Mouse (Mus musculus) adrenal gland, adult 2 months (tissue): Measurements from ENCODE around the gene Msi2. TPM values are rescaled to one million over a fixed set of nuclear protein-coding genes. Genes with fewer than 3 reads are reported as not detected.

Source experiments
- DNase-seq: peaks from one replicate; pipeline ENCODE4 v3.0.0; 2021
- polyA plus RNA-seq: library from polyadenylated mRNA; depleted of rRNA; stranded (reverse); fragments of >200 nt; gene quantifications from 2 replicates; pipeline ENCODE4 v1.2.3, GENCODE M21; 2012
- total RNA-seq, 2 experiments: library from RNA; stranded (reverse); gene quantifications; 2 replicates each; pipeline ENCODE4 v1.2.3; 2021

Gene Msi2
- total and polyA plus RNA-seq, 3 experiments = 39.1 to 214 (median 205) TPM

- no peak for DNase-seq
Measured at GRCm38 (mm10) chr11:88636934-88637333, 81.4 kb downstream of the Msi2 start.

GRCm38 (mm10) chr11:88636319-88636718 is 82.0 kb downstream of the Msi2 start:
- DNase-seq = no peak

- no peak for DNase-seq
Measured at GRCm38 (mm10) chr11:88634627-88635026, 83.7 kb downstream of the Msi2 start.

- DNase-seq = no peak
Measured at GRCm38 (mm10) chr11:88631932-88632230, 86.4 kb downstream of the Msi2 start.

- DNase-seq = no peak
Measured at GRCm38 (mm10) chr11:88631084-88631931, 87.0 kb downstream of the Msi2 start.

- DNase-seq = no peak
Measured at GRCm38 (mm10) chr11:88629619-88630018, 88.7 kb downstream of the Msi2 start.

GRCm38 (mm10) chr11:88629165-88629564 is 89.1 kb downstream of the Msi2 start:
- DNase-seq = no peak

- no peak for DNase-seq
Measured at GRCm38 (mm10) chr11:88628676-88629075, 89.6 kb downstream of the Msi2 start.

GRCm38 (mm10) chr11:88627327-88627726 is 91.0 kb downstream of the Msi2 start:
- DNase-seq = no peak

GRCm38 (mm10) chr11:88626576-88626975 is 91.7 kb downstream of the Msi2 start:
- DNase-seq = peak; percentile 78

- DNase-seq = no peak
Measured at GRCm38 (mm10) chr11:88626061-88626460, 92.3 kb downstream of the Msi2 start.

- no peak for DNase-seq
Measured at GRCm38 (mm10) chr11:88625063-88625462, 93.2 kb downstream of the Msi2 start.

GRCm38 (mm10) chr11:88624627-88625026 is 93.7 kb downstream of the Msi2 start:
- no peak for DNase-seq

GRCm38 (mm10) chr11:88623671-88624070 is 94.6 kb downstream of the Msi2 start:
- DNase-seq = no peak

GRCm38 (mm10) chr11:88622496-88622895 is 95.8 kb downstream of the Msi2 start:
- DNase-seq = no peak

GRCm38 (mm10) chr11:88621789-88622188 is 96.5 kb downstream of the Msi2 start:
- DNase-seq = no peak

- peak; percentile 47 for DNase-seq
Measured at GRCm38 (mm10) chr11:88620158-88620973, 97.9 kb downstream of the Msi2 start.

- DNase-seq = no peak
Measured at GRCm38 (mm10) chr11:88619468-88620157, 98.7 kb downstream of the Msi2 start.

GRCm38 (mm10) chr11:88618732-88619309 is 99.5 kb downstream of the Msi2 start:
- peak; percentile 53 for DNase-seq

- no peak for DNase-seq
Measured at GRCm38 (mm10) chr11:88618005-88618501, 100.3 kb downstream of the Msi2 start.

GRCm38 (mm10) chr11:88617380-88617779 is 100.9 kb downstream of the Msi2 start:
- no peak for DNase-seq
